Mouse (Mus musculus) G1E (cell line): ENCODE results near the gene Ank3.

Source experiments
- CTCF ChIP-seq: IDR thresholded peaks from 2 replicates; pipeline ENCODE4 v1.5.1; 2012; ENCODE audit warnings: low read depth, low read length, inconsistent platforms, mixed read lengths
- GATA1 ChIP-seq: IDR thresholded peaks from 2 replicates; pipeline ENCODE4 v1.6.1; 2012; ENCODE audit warnings: borderline replicate concordance, low read length, inconsistent platforms, mixed read lengths

DNA sequence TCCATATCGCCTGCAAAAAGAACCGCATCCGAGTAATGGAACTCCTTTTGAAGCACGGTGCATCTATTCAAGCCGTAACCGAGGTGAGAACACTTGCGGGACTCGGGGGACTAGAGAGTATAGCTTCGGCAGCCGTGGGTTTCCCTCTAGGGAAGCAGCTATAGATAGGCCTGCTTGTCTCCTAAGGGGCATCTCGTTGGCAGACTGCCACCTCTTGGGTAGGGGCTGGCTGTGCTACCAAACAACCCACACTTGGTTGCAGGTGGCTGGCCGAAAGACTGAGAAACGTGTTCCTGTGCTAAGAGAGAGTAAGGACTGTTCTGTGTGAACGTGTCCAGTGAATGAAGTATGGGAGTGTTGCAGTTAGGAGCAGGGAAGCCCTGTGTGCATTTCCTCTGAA, 476.2 kb downstream of the Ank3 start:
- TF ChIP-seq CTCF (no peak), GATA1 (no peak)
